Mouse (Mus musculus) layer of hippocampus, postnatal 36 days (tissue): ENCODE measurements around the gene Fgf13. TPM values are rescaled to one million over a fixed set of nuclear protein-coding genes. Genes with fewer than 3 reads are reported as not detected.

Source experiments
- DNase-seq, 2 experiments: peaks; one replicate each; pipeline ENCODE4 v3.0.0; 2022
- total RNA-seq, 2 experiments: library from RNA; stranded (reverse); gene quantifications; 2 replicates each; pipeline ENCODE4 v1.2.3; 2021

Gene Fgf13
- total RNA-seq: 100 to 1,000 TPM; 246 to 247 TPM

- peak in 1 of 2 experiments; percentile 7 for DNase-seq
Observed at GRCm38 (mm10) chrX:59567695-59568431, at the start of gene Fgf13. Gene Fgf13, minus strand, starts transcription at chrX:59568071.

GRCm38 (mm10) chrX:59606535-59606934, 38.7 kb upstream of the Fgf13 start:
- no peak for DNase-seq

- DNase-seq: no peak
Observed at GRCm38 (mm10) chrX:59589050-59589449, 21.2 kb upstream of the Fgf13 start.

GRCm38 (mm10) chrX:59585508-59586186, 17.8 kb upstream of the Fgf13 start:
- DNase-seq: no peak

GRCm38 (mm10) chrX:59584034-59584433, 16.2 kb upstream of the Fgf13 start:
- no peak for DNase-seq

- DNase-seq: peak; percentile 25 to 34
Observed at GRCm38 (mm10) chrX:59566826-59567694, 811 bp downstream of the Fgf13 start.

GRCm38 (mm10) chrX:59566017-59566679, 1.7 kb downstream of the Fgf13 start:
- no peak for DNase-seq

GRCm38 (mm10) chrX:59547931-59548330, 19.9 kb downstream of the Fgf13 start:
- DNase-seq: no peak

GRCm38 (mm10) chrX:59508273-59508672, 59.6 kb downstream of the Fgf13 start:
- no peak for DNase-seq

- no peak for DNase-seq
Observed at GRCm38 (mm10) chrX:59493388-59493787, 74.5 kb downstream of the Fgf13 start.

GRCm38 (mm10) chrX:59485426-59485825, 82.4 kb downstream of the Fgf13 start:
- no peak for DNase-seq

GRCm38 (mm10) chrX:59402596-59403285, 165.1 kb downstream of the Fgf13 start:
- no peak for DNase-seq

- no peak for DNase-seq
Observed at GRCm38 (mm10) chrX:59290916-59291411, 276.9 kb downstream of the Fgf13 start.

- DNase-seq: no peak
Observed at GRCm38 (mm10) chrX:59251576-59251975, 316.3 kb downstream of the Fgf13 start.

GRCm38 (mm10) chrX:59243752-59244151, 324.1 kb downstream of the Fgf13 start:
- DNase-seq: no peak

- DNase-seq: no peak
Observed at GRCm38 (mm10) chrX:59243176-59243575, 324.7 kb downstream of the Fgf13 start.

- no peak for DNase-seq
Observed at GRCm38 (mm10) chrX:59241460-59241747, 326.5 kb downstream of the Fgf13 start.

- no peak for DNase-seq
Observed at GRCm38 (mm10) chrX:59240683-59241459, 327.0 kb downstream of the Fgf13 start.

GRCm38 (mm10) chrX:59220675-59221074, 347.2 kb downstream of the Fgf13 start:
- DNase-seq: no peak

- no peak for DNase-seq
Observed at GRCm38 (mm10) chrX:59201146-59201545, 366.7 kb downstream of the Fgf13 start.

GRCm38 (mm10) chrX:59194149-59194548, 373.7 kb downstream of the Fgf13 start:
- DNase-seq: no peak
